Mouse (Mus musculus) MEL (cell line): ENCODE results near the gene Cx3cr1. TPM values are rescaled to one million over a fixed set of nuclear protein-coding genes. Genes with fewer than 3 reads are reported as not detected.

ENCODE experiments used
- DNase-seq: peaks from one replicate; pipeline ENCODE4 v3.0.0; 2011; ENCODE audit warnings: low read depth, low spot score
- H3K27ac ChIP-seq: 2 replicates; pipeline ENCODE4 v1.5.1; 2012; ENCODE audit warnings: low read depth, mild to moderate bottlenecking, control low read depth, low read length, moderate library complexity; ENCODE audit not compliant: control insufficient read depth
- H3K27me3 ChIP-seq, 2 experiments: fragments of 150-350 bp in 1 of 2; sonication (generic) in 1 of 2; 2 replicates each; pipeline ENCODE4 v1.6.1; 2012; ENCODE audit warnings: low read length in 2 of 2, mild to moderate bottlenecking in 2 of 2, improper control_type of control experiment in 1 of 2, moderate library complexity in 1 of 2; ENCODE audit not compliant: insufficient read depth in 2 of 2, control insufficient read depth in 1 of 2
- H3K36me3 ChIP-seq, 2 experiments: 2 replicates each; pipeline ENCODE4 v1.6.1; 2012 to 2014; ENCODE audit warnings: low read length in 2 of 2, improper control_type of control experiment in 1 of 2, inconsistent platforms in 1 of 2, mild to moderate bottlenecking in 1 of 2; ENCODE audit not compliant: insufficient read depth in 2 of 2, control insufficient read depth in 1 of 2
- H3K4me1 ChIP-seq, 2 experiments: fragments of 150-350 bp in 1 of 2; sonication (generic) in 1 of 2; 2 replicates each; pipeline ENCODE4 v1.6.1; 2012; ENCODE audit warnings: low read length in 2 of 2, improper control_type of control experiment in 1 of 2, mild to moderate bottlenecking in 1 of 2; ENCODE audit not compliant: insufficient read depth in 2 of 2, control insufficient read depth in 1 of 2
- H3K4me3 ChIP-seq, 2 experiments: fragments of 150-350 bp in 1 of 2; sonication (generic) in 1 of 2; 2 replicates each; pipeline ENCODE4 v1.5.1; 2012; ENCODE audit warnings: low read depth in 2 of 2, low read length in 2 of 2, mild to moderate bottlenecking in 2 of 2, moderate library complexity in 2 of 2, control low read depth in 1 of 2, improper control_type of control experiment in 1 of 2; ENCODE audit not compliant: control insufficient read depth in 1 of 2, insufficient read depth in 1 of 2
- H3K79me2 ChIP-seq: 2 replicates; pipeline ENCODE4 v1.6.1; 2012; ENCODE audit warnings: mild to moderate bottlenecking, low read length, moderate library complexity; ENCODE audit not compliant: control insufficient read depth, poor library complexity, insufficient read depth
- H3K9ac ChIP-seq: 2 replicates; pipeline ENCODE4 v1.6.1; 2012; ENCODE audit warnings: low read depth, mild to moderate bottlenecking, control low read depth, low read length, moderate library complexity; ENCODE audit not compliant: control insufficient read depth, poor library complexity, severe bottlenecking
- H3K9me3 ChIP-seq: fragments of 150-350 bp; sonication (generic); replicated peaks from 2 replicates; pipeline ENCODE4 v1.6.1; 2012; ENCODE audit warnings: mild to moderate bottlenecking, low read length, improper control_type of control experiment, moderate library complexity; ENCODE audit not compliant: insufficient read depth
- CHD1 ChIP-seq: IDR thresholded peaks from 2 replicates; pipeline ENCODE4 v1.6.1; 2012; ENCODE audit warnings: low read depth, mild to moderate bottlenecking, inconsistent platforms, low read length, improper control_type of control experiment
- CHD2 ChIP-seq: IDR thresholded peaks from 2 replicates; pipeline ENCODE4 v1.6.1; 2011; ENCODE audit warnings: low read length, improper control_type of control experiment
- CTCF ChIP-seq, 3 experiments: IDR thresholded peaks in 2 of 3; conservative IDR thresholded peaks in 1 of 3; 2 replicates each; pipeline ENCODE4 v1.5.1; 2011 to 2012; ENCODE audit warnings: low read length in 3 of 3, low read depth in 2 of 3, mild to moderate bottlenecking in 2 of 3, improper control_type of control experiment in 1 of 3, inconsistent platforms in 1 of 3, mixed read lengths in 1 of 3, moderate library complexity in 1 of 3; ENCODE audit not compliant: control insufficient read depth in 1 of 3, insufficient read depth in 1 of 3, poor library complexity in 1 of 3, severe bottlenecking in 1 of 3
- E2F4 ChIP-seq: IDR thresholded peaks from 2 replicates; pipeline ENCODE4 v1.6.1; 2011; ENCODE audit warnings: low read depth, low read length, improper control_type of control experiment, borderline replicate concordance
- GATA1 ChIP-seq: IDR thresholded peaks from 2 replicates; pipeline ENCODE4 v1.6.1; 2011; ENCODE audit warnings: low read depth, low read length, improper control_type of control experiment
- HCFC1 ChIP-seq: IDR thresholded peaks from 2 replicates; pipeline ENCODE4 v1.6.1; 2012; ENCODE audit warnings: low read depth, mild to moderate bottlenecking, inconsistent platforms, low read length, improper control_type of control experiment, moderate library complexity
- JUND ChIP-seq: IDR thresholded peaks from 2 replicates; pipeline ENCODE4 v1.6.1; 2011; ENCODE audit warnings: low read depth, mild to moderate bottlenecking, improper control_type of control experiment, low read length
- KAT2A ChIP-seq: conservative IDR thresholded peaks from 2 replicates; pipeline ENCODE4 v1.6.1; 2012; ENCODE audit warnings: low read depth, low read length, improper control_type of control experiment, inconsistent platforms
- MAFK ChIP-seq: IDR thresholded peaks from 2 replicates; pipeline ENCODE4 v1.6.1; 2011; ENCODE audit warnings: low read depth, mild to moderate bottlenecking, low read length, improper control_type of control experiment, borderline replicate concordance
- MAZ ChIP-seq: IDR thresholded peaks from 2 replicates; pipeline ENCODE4 v1.6.1; 2012; ENCODE audit warnings: low read depth, mild to moderate bottlenecking, inconsistent platforms, low read length, improper control_type of control experiment
- MEF2A ChIP-seq: IDR thresholded peaks from 2 replicates; pipeline ENCODE4 v1.6.1; 2014; ENCODE audit warnings: low read depth, mild to moderate bottlenecking, inconsistent platforms, low read length, improper control_type of control experiment; ENCODE audit not compliant: poor library complexity, insufficient replicate concordance, severe bottlenecking; ENCODE audit errors: extremely low read depth
- MXI1 ChIP-seq: IDR thresholded peaks from 2 replicates; pipeline ENCODE4 v1.6.1; 2011; ENCODE audit warnings: mild to moderate bottlenecking, low read depth, low read length, improper control_type of control experiment
- MYB ChIP-seq: IDR thresholded peaks from 2 replicates; pipeline ENCODE4 v1.6.1; 2011; ENCODE audit warnings: mild to moderate bottlenecking, low read depth, low read length, improper control_type of control experiment
- POLR2AphosphoS2 ChIP-seq: IDR thresholded peaks from 2 replicates; pipeline ENCODE4 v1.6.1; 2011; ENCODE audit warnings: low read length, improper control_type of control experiment
- RCOR1 ChIP-seq: IDR thresholded peaks from 2 replicates; pipeline ENCODE4 v1.6.1; 2012; ENCODE audit warnings: low read depth, mild to moderate bottlenecking, inconsistent platforms, low read length, improper control_type of control experiment
- SMC3 ChIP-seq: IDR thresholded peaks from 2 replicates; pipeline ENCODE4 v1.6.1; 2011; ENCODE audit warnings: low read depth, low read length, improper control_type of control experiment
- TAL1 ChIP-seq: IDR thresholded peaks from 2 replicates; pipeline ENCODE4 v1.6.1; 2012; ENCODE audit warnings: mild to moderate bottlenecking, inconsistent platforms, low read length, moderate library complexity, mixed read lengths
- TBP ChIP-seq: IDR thresholded peaks from 2 replicates; pipeline ENCODE4 v1.8.0; 2011; ENCODE audit warnings: low read depth, low read length, improper control_type of control experiment
- TCF12 ChIP-seq: IDR thresholded peaks from 2 replicates; pipeline ENCODE4 v1.6.1; 2014; ENCODE audit warnings: low read depth, mild to moderate bottlenecking, inconsistent platforms, low read length, improper control_type of control experiment, moderate library complexity
- USF1 ChIP-seq: IDR thresholded peaks from 2 replicates; pipeline ENCODE4 v1.6.1; 2014; ENCODE audit warnings: low read depth, mild to moderate bottlenecking, inconsistent platforms, low read length, improper control_type of control experiment, moderate library complexity
- ZC3H11A ChIP-seq: IDR thresholded peaks from 2 replicates; pipeline ENCODE4 v1.6.1; 2012; ENCODE audit warnings: low read depth, mild to moderate bottlenecking, inconsistent platforms, low read length, improper control_type of control experiment
- ZKSCAN1 ChIP-seq: IDR thresholded peaks from 2 replicates; pipeline ENCODE4 v1.6.1; 2012; ENCODE audit warnings: low read depth, mild to moderate bottlenecking, inconsistent platforms, low read length, improper control_type of control experiment, moderate library complexity
- ZMIZ1 ChIP-seq: IDR thresholded peaks from 2 replicates; pipeline ENCODE4 v1.6.1; 2012; ENCODE audit warnings: low read depth, mild to moderate bottlenecking, inconsistent platforms, low read length, improper control_type of control experiment, moderate library complexity
- ZNF384 ChIP-seq: IDR thresholded peaks from 2 replicates; pipeline ENCODE4 v1.6.1; 2012; ENCODE audit warnings: low read depth, mild to moderate bottlenecking, inconsistent platforms, low read length, improper control_type of control experiment
- polyA plus RNA-seq, 2 experiments: library from polyadenylated mRNA; stranded (reverse) in 1 of 2; unstranded in 1 of 2; fragments of >175 nt in 1 of 2; fragments of >200 nt in 1 of 2; gene quantifications; 2 replicates each; pipeline versions ENCODE4 v1.2.1 to v1.2.4; 2012; ENCODE audit warnings: low replicate concordance in 2 of 2, low read depth in 1 of 2; ENCODE audit not compliant: insufficient read length in 2 of 2, insufficient read depth in 1 of 2, missing spikeins in 1 of 2
- total RNA-seq: library from RNA; depleted of rRNA; stranded (reverse); fragments of 300-350 nt; gene quantifications from 2 replicates; pipeline ENCODE4 v1.2.3, GENCODE M21; 2012

Gene Cx3cr1
- total and polyA plus RNA-seq, 3 experiments, result not detected

DNA sequence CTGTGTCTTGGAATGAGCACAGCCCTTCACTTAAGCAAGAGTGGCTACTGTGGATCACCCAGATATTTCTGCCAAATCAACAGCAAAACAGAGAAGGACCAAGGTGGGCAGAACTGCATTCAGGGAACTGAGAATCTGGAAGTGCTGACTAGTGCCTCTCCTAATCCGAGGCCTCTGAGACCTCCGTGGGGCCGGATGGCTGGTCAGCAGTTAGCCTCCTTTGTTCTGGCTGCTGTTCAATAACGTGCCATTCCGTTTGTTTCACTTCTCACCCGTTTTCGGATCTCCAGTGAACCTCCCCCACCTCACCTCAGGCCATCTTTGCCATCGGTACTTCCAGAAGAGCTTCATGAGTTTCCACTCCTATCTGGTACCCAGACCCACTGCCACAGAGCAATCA is 35.3 kb downstream of the Cx3cr1 start:
- no peak overlapping the region for H3K4me3 ChIP-seq
- no peak for TF ChIP-seq GATA1
- TF ChIP-seq, all 39 proteins: peak for 0
- H3K9ac ChIP-seq, result no peak overlapping the region

GRCm38 (mm10) chr9:120032710-120033109 is 37.0 kb downstream of the Cx3cr1 start:
- H3K9ac ChIP-seq, result no peak overlapping the region
- H3K4me3 ChIP-seq, result no peak overlapping the region
- no peak overlapping the region for H3K27ac ChIP-seq
- peaks cover 0 to 5% of the 10 kb centered on the region in 2 experiments; a peak in 1 of 4 replicates for H3K27me3 ChIP-seq
- DNase-seq, result no peak
- H3K4me1 ChIP-seq, result peaks cover 0 to 2% of the 10 kb centered on the region in 2 experiments; a peak in 1 of 4 replicates
- TF ChIP-seq MAFK, result no peak
- no peak for TF ChIP-seq MYB
- TF ChIP-seq USF1, result no peak
- no peak for TF ChIP-seq E2F4
- no peak for TF ChIP-seq ZKSCAN1
- TF ChIP-seq MAZ, result no peak
- no peak for TF ChIP-seq ZC3H11A
- TF ChIP-seq KAT2A, result no peak
- TF ChIP-seq POLR2AphosphoS2, result no peak
- TF ChIP-seq TBP, result no peak
- TF ChIP-seq CHD2, result no peak
- no peak for TF ChIP-seq MXI1
- TF ChIP-seq SMC3, result no peak
- no peak for TF ChIP-seq ZNF384
- no peak for TF ChIP-seq HCFC1
- no peak for TF ChIP-seq JUND
- no peaks in the 10 kb centered on the region for H3K36me3 ChIP-seq
- no peaks in the 10 kb centered on the region for H3K79me2 ChIP-seq
- no peaks in the 10 kb centered on the region for H3K9me3 ChIP-seq

More for the DNA sequence above, 35.3 kb downstream of the Cx3cr1 start:
- H3K36me3 ChIP-seq, result no peaks in the 10 kb centered on the region
- no peaks in the 10 kb centered on the region for H3K79me2 ChIP-seq
- H3K4me1 ChIP-seq, result no peaks in the 10 kb centered on the region
- no peak overlapping the region for H3K27ac ChIP-seq
- no peaks in the 10 kb centered on the region for H3K9me3 ChIP-seq
- peaks cover 0 to 5% of the 10 kb centered on the region in 2 experiments; a peak in 1 of 4 replicates for H3K27me3 ChIP-seq
- DNase-seq, result no peak

DNA sequence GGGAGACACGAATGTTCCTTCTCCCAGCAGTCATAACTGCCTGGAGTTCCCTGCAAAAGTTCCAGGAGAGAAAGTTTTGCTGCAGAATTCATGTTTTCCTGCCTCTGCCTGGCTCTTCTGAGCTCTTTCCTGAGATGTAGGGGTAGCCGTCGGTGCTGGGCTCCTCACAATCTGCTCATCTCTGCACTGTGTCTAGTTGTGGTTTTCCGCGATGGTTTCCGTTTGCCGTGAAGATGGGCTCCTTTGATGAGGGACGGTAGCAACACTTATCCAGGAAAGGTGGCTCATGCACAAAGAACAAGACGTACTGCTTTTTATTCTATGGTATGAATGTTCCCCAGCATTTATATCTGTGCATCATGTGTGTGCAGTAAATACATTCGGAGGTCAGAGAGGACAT is 39.3 kb downstream of the Cx3cr1 start:
- TF ChIP-seq JUND (no peak), ZMIZ1 (no peak), ZNF384 (no peak), HCFC1 (no peak), MEF2A (no peak), RCOR1 (no peak), CTCF (IDR thresholded peaks at IDR 0.05 in 2 of 3, conservative IDR thresholded peaks at IDR 0.05 in 1 of 3; ENCODE audit: control insufficient read depth in 1 of 3, insufficient read depth in 1 of 3, low read depth in 2 of 3, low read length in 3 of 3, poor library complexity in 1 of 3, severe bottlenecking in 1 of 3) (no peak), CHD1 (no peak), TCF12 (no peak), TAL1 (no peak)
- TF ChIP-seq, all 39 proteins: peak for 0
- no peaks in the 10 kb centered on the region for H3K36me3 ChIP-seq
- no peak overlapping the region for H3K27ac ChIP-seq
- H3K27me3 ChIP-seq, result peaks cover 0 to 2% of the 10 kb centered on the region in 2 experiments; a peak in 1 of 4 replicates
- H3K79me2 ChIP-seq, result no peaks in the 10 kb centered on the region
- H3K9ac ChIP-seq, result no peak overlapping the region
- peak; percentile 24 for DNase-seq
- H3K4me1 ChIP-seq, result peaks cover 0 to 2% of the 10 kb centered on the region in 2 experiments; a peak in 1 of 4 replicates
- H3K9me3 ChIP-seq, result no peaks in the 10 kb centered on the region
- H3K4me3 ChIP-seq, result no peak overlapping the region
